Mouse (Mus musculus) CH12.LX (cell line): Measurements from ENCODE around the gene Zfp488. TPM values are rescaled to one million over a fixed set of nuclear protein-coding genes. Genes with fewer than 3 reads are reported as not detected.

Experiments
- DNase-seq: peaks from one replicate; pipeline ENCODE4 v3.0.0-alpha.2; 2013; ENCODE audit errors: extremely low read depth
- H3K27ac ChIP-seq: 2 replicates; pipeline ENCODE4 v1.5.1; 2012; ENCODE audit warnings: low read depth, mild to moderate bottlenecking, control low read depth, moderate library complexity; ENCODE audit not compliant: insufficient read depth
- H3K27me3 ChIP-seq: replicated peaks from 2 replicates; pipeline ENCODE3; 2012; ENCODE audit warnings: inconsistent platforms
- H3K36me3 ChIP-seq, 2 experiments: replicated peaks in 1 of 2; 2 replicates each; pipeline versions ENCODE3 to v1.6.1; 2012; ENCODE audit warnings: inconsistent platforms in 1 of 2, low read length in 1 of 2, mild to moderate bottlenecking in 1 of 2, mixed read lengths in 1 of 2, moderate library complexity in 1 of 2; ENCODE audit not compliant: control insufficient read depth in 1 of 2, insufficient read depth in 1 of 2
- H3K4me1 ChIP-seq, 2 experiments: 2 replicates each; pipeline ENCODE4 v1.6.1; 2012; ENCODE audit warnings: inconsistent platforms in 1 of 2, moderate library complexity in 1 of 2; ENCODE audit not compliant: insufficient read depth in 2 of 2, control insufficient read depth in 1 of 2
- H3K4me2 ChIP-seq: 2 replicates; pipeline ENCODE4 v1.6.1; 2012; ENCODE audit warnings: low read depth, mild to moderate bottlenecking, control low read depth; ENCODE audit not compliant: poor library complexity, insufficient read depth, severe bottlenecking
- H3K4me3 ChIP-seq, 3 experiments: fragments of 150-350 bp in 1 of 3; sonication (generic) in 1 of 3; replicated peaks in 1 of 3; 2 replicates each; pipeline versions ENCODE3 to v1.5.1; 2011 to 2012; ENCODE audit warnings: low read depth in 2 of 3, low read length in 2 of 3, mild to moderate bottlenecking in 2 of 3, moderate library complexity in 2 of 3, control low read depth in 1 of 3, improper control_type of control experiment in 1 of 3, inconsistent platforms in 1 of 3, mixed read lengths in 1 of 3; ENCODE audit not compliant: poor library complexity in 1 of 3
- H3K79me2 ChIP-seq: replicated peaks from 2 replicates; pipeline ENCODE4 v1.6.1; 2012; ENCODE audit warnings: mild to moderate bottlenecking, moderate library complexity; ENCODE audit not compliant: control insufficient read depth, poor library complexity, insufficient read depth, severe bottlenecking; ENCODE audit errors: extremely low read depth
- H3K9ac ChIP-seq: 2 replicates; pipeline ENCODE4 v1.6.1; 2012; ENCODE audit warnings: low read depth, mild to moderate bottlenecking, control low read depth, moderate library complexity; ENCODE audit not compliant: insufficient read depth
- H3K9me3 ChIP-seq: replicated peaks from 2 replicates; pipeline ENCODE3; 2012; ENCODE audit warnings: low read length, inconsistent platforms, mixed read lengths
- BHLHE40 ChIP-seq: IDR thresholded peaks from 2 replicates; pipeline ENCODE4 v1.6.1; 2011; ENCODE audit warnings: mild to moderate bottlenecking, low read depth, low read length, improper control_type of control experiment
- E2F4 ChIP-seq: IDR thresholded peaks from 2 replicates; pipeline ENCODE4 v1.6.1; 2011; ENCODE audit warnings: low read depth, low read length, improper control_type of control experiment; ENCODE audit not compliant: insufficient replicate concordance
- EP300 ChIP-seq: IDR thresholded peaks from 2 replicates; pipeline ENCODE4 v1.6.1; 2011; ENCODE audit warnings: low read length, improper control_type of control experiment
- ETS1 ChIP-seq: conservative IDR thresholded peaks from 2 replicates; pipeline ENCODE4 v1.6.1; 2012; ENCODE audit warnings: low read depth, mild to moderate bottlenecking, inconsistent platforms, low read length, improper control_type of control experiment, moderate library complexity
- HCFC1 ChIP-seq: IDR thresholded peaks from 2 replicates; pipeline ENCODE4 v1.6.1; 2012; ENCODE audit warnings: low read depth, mild to moderate bottlenecking, inconsistent platforms, low read length, improper control_type of control experiment
- IRF4 ChIP-seq: IDR thresholded peaks from 2 replicates; pipeline ENCODE4 v1.6.1; 2014; ENCODE audit warnings: low read depth, mild to moderate bottlenecking, inconsistent platforms, low read length, improper control_type of control experiment
- MAZ ChIP-seq: IDR thresholded peaks from 2 replicates; pipeline ENCODE4 v1.6.1; 2012; ENCODE audit warnings: low read depth, mild to moderate bottlenecking, inconsistent platforms, low read length, improper control_type of control experiment, moderate library complexity
- NELFE ChIP-seq: IDR thresholded peaks from 2 replicates; pipeline ENCODE4 v1.6.1; 2011; ENCODE audit warnings: low read depth, low read length, improper control_type of control experiment
- PAX5 ChIP-seq: IDR thresholded peaks from 2 replicates; pipeline ENCODE4 v1.6.1; 2012; ENCODE audit warnings: low read length, inconsistent platforms, mixed read lengths
- POLR2AphosphoS2 ChIP-seq: IDR thresholded peaks from 2 replicates; pipeline ENCODE4 v1.6.1; 2011; ENCODE audit warnings: low read depth, low read length, improper control_type of control experiment
- RAD21 ChIP-seq: IDR thresholded peaks from 2 replicates; pipeline ENCODE4 v1.6.1; 2011; ENCODE audit warnings: low read depth, mild to moderate bottlenecking, low read length, improper control_type of control experiment, moderate library complexity
- SIN3A ChIP-seq: IDR thresholded peaks from 2 replicates; pipeline ENCODE4 v1.6.1; 2012; ENCODE audit warnings: low read length, improper control_type of control experiment, inconsistent platforms
- SMC3 ChIP-seq: IDR thresholded peaks from 2 replicates; pipeline ENCODE4 v1.6.1; 2011; ENCODE audit warnings: low read depth, low read length, improper control_type of control experiment
- USF2 ChIP-seq: conservative IDR thresholded peaks from 2 replicates; pipeline ENCODE4 v1.6.1; 2011; ENCODE audit warnings: low read depth, low read length, improper control_type of control experiment
- ZC3H11A ChIP-seq: IDR thresholded peaks from 2 replicates; pipeline ENCODE4 v1.6.1; 2012; ENCODE audit warnings: low read depth, mild to moderate bottlenecking, inconsistent platforms, low read length, improper control_type of control experiment
- ZMIZ1 ChIP-seq: IDR thresholded peaks from 2 replicates; pipeline ENCODE4 v1.6.1; 2012; ENCODE audit warnings: low read depth, mild to moderate bottlenecking, inconsistent platforms, low read length, improper control_type of control experiment
- ZNF384 ChIP-seq: IDR thresholded peaks from 2 replicates; pipeline ENCODE4 v1.6.1; 2012; ENCODE audit warnings: low read depth, low read length, improper control_type of control experiment, inconsistent platforms
- dilution Hi-C: fragments of 300-500 bp; cut with MboI; formaldehyde crosslinking; loops from 2 replicates; pipeline ENCODE4 v1.14.3; 2020; ENCODE audit warnings: low sequenced_read_pairs; ENCODE audit not compliant: extremely low pct_unique_long_range_greater_than_20kb, extremely low pct_ligation_motif_present
- in situ Hi-C: fragments of 300-500 bp; cut with MboI; formaldehyde crosslinking; loops from 3 replicates; pipeline ENCODE4 v1.14.3; 2019; ENCODE audit warnings: low sequenced_read_pairs, low pct_ligation_motif_present, low pct_unique_long_range_greater_than_20kb, mixed read lengths
- polyA plus RNA-seq: library from polyadenylated mRNA; unstranded; fragments of >175 nt; gene quantifications from 2 replicates; pipeline ENCODE4 v1.2.1, GENCODE M21; 2012; ENCODE audit warnings: low read depth; ENCODE audit not compliant: insufficient read length
- total RNA-seq, 2 experiments: library from RNA; depleted of rRNA; stranded (reverse); fragments of 300-350 nt in 1 of 2; fragments of >200 nt in 1 of 2; gene quantifications; 2 replicates each; pipeline ENCODE4 v1.2.3; 2012 to 2014

Zfp488 gene
- total and polyA plus RNA-seq, 3 experiments: not detected

- Histone ChIP-seq H3K4me1 (peaks cover 0 to 4% of the 10 kb centered on the region in 2 experiments; a peak in 1 of 4 replicates), H3K9me3 (no peaks in the 10 kb centered on the region), H3K36me3 (no peaks in the 10 kb centered on the region), H3K9ac (no peak overlapping the region), H3K4me3 (no peak overlapping the region), H3K27ac (no peak overlapping the region), H3K27me3 (peaks cover 23% of the 10 kb centered on the region), H3K4me2 (no peak overlapping the region), H3K79me2 (no peaks in the 10 kb centered on the region)
- in situ Hi-C loops: no loop called here
- dilution Hi-C loops: no loop called here
- DNase-seq: no peak
- no peak for TF ChIP-seq PAX5
- no peak for TF ChIP-seq IRF4
- no peak for TF ChIP-seq EP300
- no peak for TF ChIP-seq HCFC1
- TF ChIP-seq ZNF384: no peak
- TF ChIP-seq ETS1: no peak
- no peak for TF ChIP-seq ZC3H11A
Measured at GRCm38 (mm10) chr14:33989201-33989600, 10.6 kb upstream of the Zfp488 start.

- DNase-seq: no peak
- Histone ChIP-seq H3K9ac (no peak overlapping the region), H3K4me3 (no peak overlapping the region), H3K79me2 (no peaks in the 10 kb centered on the region), H3K9me3 (no peaks in the 10 kb centered on the region)
- TF ChIP-seq NELFE: no peak
- TF ChIP-seq MAZ: no peak
- TF ChIP-seq IRF4: no peak
- no peak for TF ChIP-seq USF2
- no peak for TF ChIP-seq ZC3H11A
- no peak for TF ChIP-seq E2F4
- no peak for TF ChIP-seq EP300
- no peak for TF ChIP-seq RAD21
- no peak for TF ChIP-seq ZMIZ1
- no peak for TF ChIP-seq POLR2AphosphoS2
- no peak for TF ChIP-seq SIN3A
- TF ChIP-seq SMC3: no peak
- no peak for TF ChIP-seq BHLHE40
- TF ChIP-seq, all 38 proteins: peak for 0
- no peak overlapping the region for H3K4me2 ChIP-seq
- H3K27me3 ChIP-seq: peaks cover 5% of the 10 kb centered on the region
- H3K4me1 ChIP-seq: peaks cover 0 to 4% of the 10 kb centered on the region in 2 experiments; a peak in 1 of 4 replicates
- H3K36me3 ChIP-seq: no peaks in the 10 kb centered on the region
- dilution Hi-C loops (no loop called here), in situ Hi-C loops (no loop called here)
- H3K27ac ChIP-seq: no peak overlapping the region
Measured at GRCm38 (mm10) chr14:33977748-33978147, 816 bp downstream of the Zfp488 start.
